Mouse (Mus musculus) bone marrow, adult 2 months (tissue): Measurements from ENCODE around the gene Sertad1.

Experiments used
- CTCF ChIP-seq: fragments of 200-500 bp; IDR thresholded peaks from 2 replicates; pipeline ENCODE4 v1.5.1; 2011; ENCODE audit warnings: low read length, control low read depth; ENCODE audit not compliant: control insufficient read depth, insufficient read depth
- POLR2A ChIP-seq: fragments of 200-500 bp; IDR thresholded peaks from 2 replicates; pipeline ENCODE4 v1.6.1; 2011; ENCODE audit warnings: low read depth, mild to moderate bottlenecking, control low read depth, low read length, borderline replicate concordance; ENCODE audit not compliant: control insufficient read depth

GRCm38 (mm10) chr7:27479750-27480149, 7.0 kb upstream of the Sertad1 start:
- TF ChIP-seq CTCF (no peak), POLR2A (no peak)
